Mouse (Mus musculus): ENCODE results near the gene Setd3.
"Not testable (repeated sequence)": the region's sequence is repeated elsewhere in the genome, so short reads cannot be mapped to it uniquely, and the experiment has no call there.

Gene Setd3

DNA sequence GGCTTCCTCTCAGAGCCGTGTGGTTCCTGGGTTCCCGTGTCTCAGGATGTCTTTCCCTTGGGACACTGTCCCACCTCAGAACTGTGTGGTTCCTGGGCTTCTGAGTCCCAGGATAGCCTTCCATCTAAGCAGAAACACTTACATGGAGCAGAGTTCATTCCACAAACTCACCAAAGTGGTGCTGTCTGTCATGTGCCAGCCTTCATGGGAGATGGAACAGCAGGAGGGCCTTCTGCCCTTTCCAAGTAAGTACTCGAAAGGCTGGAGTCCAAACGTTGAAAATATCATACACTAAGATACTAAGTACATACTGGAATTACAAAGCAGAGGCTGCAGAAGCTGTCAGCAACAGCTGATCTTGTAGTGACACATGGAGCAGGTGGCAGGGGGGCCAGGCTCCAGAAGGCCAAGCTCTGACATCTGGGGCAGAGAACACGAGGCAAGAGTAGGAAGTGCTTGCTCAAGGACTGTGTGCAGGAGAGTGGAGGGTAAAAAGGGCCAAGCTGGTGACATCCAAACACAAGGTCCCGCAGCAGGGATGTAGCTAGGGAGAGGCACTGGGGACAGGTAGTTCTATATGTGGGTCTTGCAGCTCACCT, 43.4 kb downstream of the Setd3 start:
- DNase-seq, result no peak

DNA sequence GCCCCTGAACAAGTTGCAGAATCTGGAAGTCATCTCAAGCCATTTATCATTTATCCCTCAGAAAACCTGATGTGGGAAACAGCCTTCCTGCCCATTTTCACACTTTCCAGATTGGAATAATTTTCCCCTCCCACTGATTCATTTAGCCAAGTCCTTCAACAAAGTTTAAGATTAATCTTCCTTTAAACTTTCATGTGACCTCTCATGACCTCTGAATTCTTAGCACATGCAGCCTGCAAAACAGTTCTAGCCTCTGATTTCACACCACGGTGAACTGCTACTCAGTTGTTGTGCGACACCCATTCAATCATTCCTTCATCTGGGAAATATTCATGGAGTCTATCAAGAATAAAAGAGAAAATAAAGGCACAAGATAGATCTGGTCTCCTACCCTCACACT, 45.9 kb downstream of the Setd3 start:
- DNase-seq, result no peak

DNA sequence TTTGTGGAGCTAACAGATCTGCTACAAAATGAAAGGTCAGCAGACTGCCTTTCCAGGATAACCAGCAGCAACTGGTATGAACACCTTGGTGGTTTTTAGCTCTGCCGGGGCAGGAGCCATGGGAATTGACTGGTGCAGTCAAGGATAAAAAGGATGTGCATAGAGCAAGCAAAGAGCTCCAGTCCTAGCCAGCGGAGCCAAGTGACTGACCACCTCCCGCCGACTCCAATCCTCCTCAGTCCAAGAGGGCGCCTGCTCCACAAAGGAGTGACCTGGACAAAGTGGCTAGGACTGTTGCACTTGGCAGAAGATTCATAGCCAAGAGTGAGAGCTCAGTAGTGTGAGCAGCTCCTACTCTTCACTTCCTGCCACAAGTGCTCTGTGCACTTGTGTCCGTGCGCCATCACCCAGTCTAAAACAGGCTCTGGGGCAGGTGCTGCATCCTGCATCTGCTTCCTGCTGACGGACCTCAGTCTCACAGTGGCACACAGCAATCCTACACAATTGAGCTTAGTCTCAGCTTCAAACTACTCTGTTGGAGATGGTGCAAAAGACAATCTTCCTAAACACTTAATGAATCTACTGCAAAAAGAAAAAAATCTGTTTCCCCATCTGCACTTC, 46.6 kb downstream of the Setd3 start:
- no peak for DNase-seq

- DNase-seq, result peak; percentile 77
Measured at GRCm38 (mm10) chr12:108121288-108121687, 57.8 kb downstream of the Setd3 start.

GRCm38 (mm10) chr12:108120434-108120833, 58.7 kb downstream of the Setd3 start:
- no peak for DNase-seq

DNA sequence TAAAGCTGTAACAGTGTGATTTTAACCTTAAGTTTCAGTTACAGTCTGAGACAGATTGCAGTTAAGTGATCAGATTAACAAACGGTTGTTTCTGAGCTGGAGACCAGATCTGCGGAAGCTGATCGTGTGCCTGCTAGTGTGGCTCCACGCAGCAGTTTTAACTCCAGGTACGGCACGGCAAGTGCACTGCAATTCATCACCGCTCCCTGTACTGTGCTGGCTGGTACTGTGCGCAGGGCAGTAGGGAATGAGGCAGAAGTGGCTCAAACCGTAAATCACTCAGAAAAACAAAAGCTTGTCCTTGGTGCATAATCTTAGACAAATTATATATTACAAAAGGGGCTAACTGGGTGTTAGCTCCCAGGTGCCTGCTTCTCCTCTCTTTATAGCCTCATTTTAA, 59.2 kb downstream of the Setd3 start:
- DNase-seq, result no peak

DNA sequence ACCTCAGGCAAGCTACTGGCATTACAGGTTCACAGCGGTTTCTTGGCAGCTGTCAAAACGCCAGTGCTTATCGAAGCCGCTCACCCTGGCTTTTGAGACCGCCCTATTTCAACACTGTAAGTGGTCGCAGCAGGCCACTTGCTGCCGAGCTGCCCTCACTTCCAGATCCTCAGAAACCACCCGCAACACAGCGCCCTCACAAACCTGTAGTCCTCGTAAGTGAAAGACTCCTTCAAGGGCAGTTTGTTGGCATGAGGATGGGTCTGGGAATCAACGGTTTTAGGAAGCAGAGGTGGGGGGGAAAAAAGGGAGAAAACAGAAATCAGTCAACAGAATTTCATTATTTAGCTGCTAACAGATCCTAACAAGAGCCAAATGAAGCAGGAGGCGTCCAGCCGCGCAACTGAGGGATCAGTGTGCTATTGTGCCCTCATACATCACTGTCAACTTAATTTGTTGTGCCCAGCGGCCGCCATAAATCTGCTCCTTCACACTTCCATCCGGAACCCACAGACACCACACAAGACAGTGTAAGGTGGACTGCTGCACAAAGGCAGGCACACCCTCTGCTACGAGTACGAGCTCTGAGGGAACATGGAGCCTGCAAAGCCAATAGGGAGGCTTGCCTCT, 60.1 kb downstream of the Setd3 start:
- DNase-seq, result no peak

DNA sequence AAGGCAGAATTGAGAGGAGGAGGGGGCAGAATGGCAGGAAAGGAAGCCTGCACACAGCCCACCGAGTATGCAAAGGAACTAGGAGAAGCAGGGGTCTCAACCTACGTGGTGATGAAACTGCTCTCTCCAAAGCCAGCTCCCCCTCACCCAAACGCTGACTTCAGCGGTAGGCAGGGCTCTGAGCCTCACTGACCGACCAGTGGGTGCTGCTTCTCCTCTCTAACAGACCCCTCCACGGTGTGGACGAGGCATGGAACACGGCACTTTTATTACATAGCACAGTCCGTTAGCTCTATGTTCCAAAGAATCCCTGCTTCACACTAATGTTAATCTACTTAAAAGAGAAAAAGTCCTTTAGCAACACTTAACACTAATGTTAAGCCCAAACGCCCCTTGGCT, 60.6 kb downstream of the Setd3 start:
- no peak for DNase-seq

DNA sequence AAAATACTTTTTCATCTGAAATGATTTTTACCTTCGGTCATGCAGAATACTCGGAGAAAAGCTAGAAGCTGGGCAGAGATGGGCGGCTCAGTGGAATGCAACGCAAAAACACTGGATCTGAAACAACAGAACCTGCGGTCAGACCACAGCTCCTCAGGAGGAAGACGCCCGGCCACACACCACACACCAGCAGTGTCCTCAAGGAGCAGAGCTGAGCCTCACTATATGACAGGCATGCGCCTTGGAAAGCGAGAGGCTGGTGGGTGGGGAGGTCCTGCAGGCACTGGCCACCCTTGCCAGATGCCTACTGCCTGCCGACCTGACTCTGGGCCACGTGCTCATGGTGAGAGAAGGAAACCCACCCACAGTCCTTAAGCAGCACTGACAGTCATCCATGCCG, 67.9 kb downstream of the Setd3 start:
- no peak for DNase-seq

GRCm38 (mm10) chr12:108110674-108111073, 68.4 kb downstream of the Setd3 start:
- DNase-seq, result no peak

DNA sequence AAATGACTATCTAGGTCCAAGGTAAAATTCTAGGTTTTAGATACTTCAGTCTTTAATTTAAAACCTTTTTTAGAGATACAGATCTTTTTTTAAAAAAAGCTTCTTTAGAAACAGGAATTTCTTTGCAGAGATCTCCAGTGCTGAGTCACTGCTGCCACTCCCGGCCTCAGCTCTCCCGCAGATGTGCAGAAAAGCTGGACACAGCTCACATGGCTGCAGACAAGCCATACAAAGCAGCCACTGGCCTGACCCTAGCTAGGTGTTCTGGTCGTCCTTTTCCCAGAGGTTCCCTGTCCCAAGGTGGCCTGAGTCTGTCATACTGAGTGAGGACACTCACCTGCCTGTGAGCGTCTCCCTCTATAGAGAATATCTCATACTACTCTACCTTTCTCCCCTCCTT, 69.4 kb downstream of the Setd3 start:
- no peak for DNase-seq

- not testable (repeated sequence) for DNase-seq
Measured at GRCm38 (mm10) chr12:108108591-108108990, 70.5 kb downstream of the Setd3 start.

DNA sequence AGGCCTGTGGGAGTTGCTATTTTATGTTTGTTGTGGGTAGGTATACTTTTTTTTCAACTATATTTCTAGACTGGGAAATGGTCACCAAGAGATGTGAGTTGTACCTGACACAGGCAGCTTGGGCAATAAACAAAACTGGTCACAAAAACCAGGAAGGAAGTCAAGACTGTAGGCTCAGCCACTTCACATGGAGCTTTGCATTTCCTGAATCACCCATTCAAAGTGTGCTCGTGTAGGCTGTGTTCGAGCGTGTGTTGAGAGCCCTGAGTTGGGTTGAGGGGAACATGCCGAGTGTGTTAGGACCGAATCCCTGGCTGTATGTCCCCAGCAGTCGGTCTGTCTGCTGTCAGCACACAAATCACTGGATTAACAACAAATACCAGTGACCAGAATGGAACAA, 75.8 kb downstream of the Setd3 start:
- no peak for DNase-seq

DNA sequence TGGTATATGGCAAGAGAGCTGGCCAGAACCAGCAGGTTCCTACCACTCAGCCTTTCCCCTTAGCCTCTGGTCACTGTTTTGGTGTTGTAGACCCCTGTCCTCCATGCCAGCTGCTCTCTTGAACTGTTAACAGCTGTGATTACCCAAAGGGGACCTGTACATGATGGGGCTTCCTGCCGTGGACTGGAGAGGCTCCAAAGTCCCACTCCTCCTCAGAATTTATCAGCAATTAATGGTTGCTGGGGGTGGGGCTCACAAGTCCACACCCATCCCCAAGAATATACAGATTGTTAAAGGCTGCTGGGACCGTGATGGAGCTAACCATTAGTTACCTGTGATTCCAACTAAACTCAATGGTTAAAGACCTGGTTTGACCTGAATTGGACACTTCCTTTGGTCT, 77.0 kb downstream of the Setd3 start:
- no peak for DNase-seq

DNA sequence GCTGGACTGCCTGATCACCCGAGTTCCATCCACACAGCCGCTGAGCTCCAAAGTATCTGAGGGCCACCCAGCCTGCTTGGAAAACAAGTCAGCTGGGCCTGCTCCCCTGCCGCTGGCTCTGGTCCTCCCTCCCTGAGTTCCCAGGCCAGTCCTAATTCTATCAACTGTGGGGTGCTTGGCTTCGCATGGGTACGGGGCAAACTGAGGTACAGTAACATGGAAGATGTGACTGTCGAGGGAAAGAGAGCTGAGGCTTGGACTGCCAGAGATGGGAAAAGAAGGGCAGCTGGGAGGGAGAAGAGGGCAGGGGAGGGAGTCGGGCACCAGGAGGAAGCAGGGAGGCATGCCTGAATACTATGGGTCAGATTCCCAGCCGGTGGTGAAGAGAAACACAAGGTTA, 78.9 kb downstream of the Setd3 start:
- no peak for DNase-seq

DNA sequence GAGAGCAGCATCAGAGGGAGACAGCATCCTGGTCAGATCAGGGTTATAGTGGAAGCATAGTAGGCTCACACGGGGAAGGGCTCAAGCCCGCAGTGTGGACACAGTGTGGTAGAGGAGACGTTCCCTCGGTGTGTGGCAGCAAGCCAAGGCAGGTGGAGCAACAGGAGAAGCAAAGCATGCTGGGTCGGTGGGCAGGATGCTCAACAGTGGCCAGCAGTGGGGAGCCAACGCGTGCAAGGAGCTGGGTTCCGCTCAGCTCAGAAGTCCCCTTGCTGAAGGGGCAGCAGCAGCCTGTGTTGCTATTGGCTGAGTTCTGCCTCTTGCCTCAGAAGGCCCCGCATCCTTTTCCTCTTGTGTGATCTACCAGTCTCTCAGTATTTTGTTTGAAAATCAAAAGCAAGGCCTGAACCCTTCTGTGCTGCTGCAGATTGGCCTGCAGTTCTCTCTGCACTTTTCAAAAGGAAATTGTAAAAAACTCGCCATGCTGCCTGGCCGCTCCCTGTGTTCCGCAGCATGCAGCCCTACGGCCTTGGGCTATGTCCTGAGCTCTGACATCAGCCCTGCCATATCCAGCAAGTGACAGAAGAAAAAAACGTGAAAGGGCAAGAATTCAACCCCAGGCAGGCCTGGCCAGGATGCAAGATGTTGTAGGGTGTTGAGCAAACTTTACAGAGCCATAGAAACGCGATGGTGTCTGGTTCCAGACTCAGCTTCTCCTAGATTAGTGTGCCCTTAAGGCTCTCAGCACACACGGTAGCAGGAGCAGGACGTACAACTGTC, 80.7 kb downstream of the Setd3 start:
- DNase-seq, result no peak

DNA sequence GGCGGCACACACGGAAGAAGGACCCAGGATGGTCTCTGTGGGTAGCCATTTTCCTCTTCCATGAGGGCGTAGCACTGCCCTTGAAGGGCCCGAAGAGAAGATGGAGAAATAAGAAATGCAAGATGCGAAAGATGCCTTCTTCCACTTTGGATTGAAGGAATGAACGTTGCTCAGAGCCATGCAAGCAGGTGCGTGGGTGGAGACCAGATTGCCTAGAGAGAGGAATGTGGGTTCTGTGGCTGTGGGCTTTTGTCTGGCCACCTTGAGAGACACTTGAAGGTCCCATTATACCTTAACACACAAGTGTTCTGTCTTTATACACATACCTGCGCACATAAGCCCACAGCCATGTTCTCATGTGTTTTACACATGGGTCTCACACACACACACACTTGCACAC, 81.5 kb downstream of the Setd3 start:
- DNase-seq, result no peak

- DNase-seq, result no peak
Measured at GRCm38 (mm10) chr12:108088253-108088652, 90.9 kb downstream of the Setd3 start.

DNA sequence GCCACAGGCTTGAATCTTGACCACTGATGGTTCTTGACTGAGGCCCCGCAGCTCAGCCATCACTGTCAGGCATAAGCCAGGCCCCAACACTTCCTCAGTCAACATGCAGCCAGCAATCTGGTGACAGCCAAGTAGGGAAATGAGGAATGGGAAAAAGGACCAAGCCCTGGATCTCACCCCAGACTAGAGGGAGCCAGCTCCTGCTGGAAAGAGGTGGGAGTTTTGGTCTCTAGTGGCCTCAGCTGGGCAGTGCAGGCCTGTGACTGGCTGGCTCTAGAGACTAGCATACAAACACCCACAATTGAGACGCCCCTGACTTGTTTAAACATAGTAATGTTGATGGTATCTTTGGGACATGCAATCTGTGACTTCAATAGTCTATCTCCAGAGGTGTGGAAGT, 91.6 kb downstream of the Setd3 start:
- no peak for DNase-seq

GRCm38 (mm10) chr12:108078122-108078752, 100.9 kb downstream of the Setd3 start:
- no peak for DNase-seq

GRCm38 (mm10) chr12:108072907-108073306, 106.2 kb downstream of the Setd3 start:
- no peak for DNase-seq

- no peak for DNase-seq
Measured at GRCm38 (mm10) chr12:108070685-108071662, 108.1 kb downstream of the Setd3 start.

All from cerebellum, adult 9-10 months (tissue).